Mouse (Mus musculus) thymus, postnatal 14 days (tissue): Measurements from ENCODE around the gene Pknox2.

Source experiments
- DNase-seq: peaks from one replicate; pipeline ENCODE4 v3.0.0; 2021

Gene Pknox2

GRCm38 (mm10) chr9:37139514-37139913 lies 7.7 kb downstream of the Pknox2 start:
- no peak for DNase-seq

- DNase-seq, result no peak
Measured at GRCm38 (mm10) chr9:37138883-37139282, 8.3 kb downstream of the Pknox2 start.

GRCm38 (mm10) chr9:37136340-37136739 lies 10.9 kb downstream of the Pknox2 start:
- DNase-seq, result no peak

GRCm38 (mm10) chr9:37133495-37133894 lies 13.7 kb downstream of the Pknox2 start:
- DNase-seq, result no peak

GRCm38 (mm10) chr9:37129046-37129445 lies 18.2 kb downstream of the Pknox2 start:
- DNase-seq, result no peak

- DNase-seq, result no peak
Measured at GRCm38 (mm10) chr9:37126197-37126596, 21.0 kb downstream of the Pknox2 start.

- no peak for DNase-seq
Measured at GRCm38 (mm10) chr9:37124696-37125480, 22.3 kb downstream of the Pknox2 start.

GRCm38 (mm10) chr9:37123384-37123783 lies 23.8 kb downstream of the Pknox2 start:
- DNase-seq, result no peak

- DNase-seq, result no peak
Measured at GRCm38 (mm10) chr9:37122971-37123370, 24.2 kb downstream of the Pknox2 start.

GRCm38 (mm10) chr9:37122381-37122780 lies 24.8 kb downstream of the Pknox2 start:
- no peak for DNase-seq

- no peak for DNase-seq
Measured at GRCm38 (mm10) chr9:37121761-37122331, 25.4 kb downstream of the Pknox2 start.

- DNase-seq, result no peak
Measured at GRCm38 (mm10) chr9:37120801-37121200, 26.4 kb downstream of the Pknox2 start.

- DNase-seq, result no peak
Measured at GRCm38 (mm10) chr9:37117529-37117928, 29.7 kb downstream of the Pknox2 start.

- DNase-seq, result no peak
Measured at GRCm38 (mm10) chr9:37116632-37117413, 30.4 kb downstream of the Pknox2 start.

GRCm38 (mm10) chr9:37115820-37116219 lies 31.4 kb downstream of the Pknox2 start:
- no peak for DNase-seq

GRCm38 (mm10) chr9:37114286-37115267 lies 32.6 kb downstream of the Pknox2 start:
- no peak for DNase-seq

- DNase-seq, result no peak
Measured at GRCm38 (mm10) chr9:37107546-37107945, 39.7 kb downstream of the Pknox2 start.

- DNase-seq, result no peak
Measured at GRCm38 (mm10) chr9:37106808-37107207, 40.4 kb downstream of the Pknox2 start.

- DNase-seq, result no peak
Measured at GRCm38 (mm10) chr9:37104249-37104648, 43.0 kb downstream of the Pknox2 start.

- DNase-seq, result no peak
Measured at GRCm38 (mm10) chr9:37103778-37104177, 43.4 kb downstream of the Pknox2 start.

- no peak for DNase-seq
Measured at GRCm38 (mm10) chr9:37101059-37101940, 45.9 kb downstream of the Pknox2 start.
